Mouse (Mus musculus): Measurements from ENCODE around the gene Ranbp10.

GRCm38 (mm10) chr8:105807766-105808165 is 19.4 kb downstream of the Ranbp10 start:
- TF ChIP-seq CTCF (IDR thresholded peaks at IDR 0.05; ENCODE audit: borderline replicate concordance, extremely low read depth, insufficient read depth, insufficient read length): no peak
- no peak for TF ChIP-seq POLR2A (IDR thresholded peaks at IDR 0.05; ENCODE audit: borderline replicate concordance, extremely low read depth, insufficient read depth, insufficient read length, poor library complexity, severe bottlenecking)
